Mouse (Mus musculus) stomach, embryonic 16.5 days (tissue): Measurements from ENCODE around the gene Mroh9. TPM values are rescaled to one million over a fixed set of nuclear protein-coding genes. Genes with fewer than 3 reads are reported as not detected.
A peak's percentile ranks its signal among the peaks of the same experiment; 100 is the strongest.

Experiments
- ATAC-seq: fragments of 200-750 bp; cut with Nextera tagmentation; 2 replicates; pipeline ENCODE4 v1.8.0; 2017; ENCODE audit warnings: moderate number of reproducible peaks, moderate TSS enrichment; ENCODE audit not compliant: insufficient read depth, low FRiP score
- H3K27ac ChIP-seq: fragments of 300-500 bp; sonication (generic); 2 replicates; pipeline ENCODE4 v1.5.1; 2014; ENCODE audit warnings: low read length
- H3K27me3 ChIP-seq: fragments of 300-500 bp; sonication (generic); 2 replicates; pipeline ENCODE4 v1.6.1; 2014; ENCODE audit warnings: low read length, control low read depth, mixed read lengths; ENCODE audit not compliant: control insufficient read depth, insufficient read depth
- H3K36me3 ChIP-seq: fragments of 300-500 bp; sonication (generic); 2 replicates; pipeline ENCODE4 v1.6.1; 2014; ENCODE audit warnings: low read length; ENCODE audit not compliant: control insufficient read depth, insufficient read depth
- H3K4me1 ChIP-seq: fragments of 300-500 bp; sonication (generic); 2 replicates; pipeline ENCODE4 v1.6.1; 2014; ENCODE audit warnings: low read length, control low read depth, mixed read lengths; ENCODE audit not compliant: control insufficient read depth, insufficient read depth
- H3K4me2 ChIP-seq: fragments of 300-500 bp; sonication (generic); 2 replicates; pipeline ENCODE4 v1.6.1; 2014; ENCODE audit warnings: low read depth, low read length, mixed read lengths
- H3K4me3 ChIP-seq: fragments of 300-500 bp; sonication (generic); replicated peaks from 2 replicates; pipeline ENCODE4 v1.5.1; 2014; ENCODE audit warnings: mild to moderate bottlenecking, low read length
- H3K9ac ChIP-seq: fragments of 300-500 bp; sonication (generic); 2 replicates; pipeline ENCODE4 v1.6.1; 2014; ENCODE audit warnings: low read length
- H3K9me3 ChIP-seq: fragments of 300-500 bp; sonication (generic); replicated peaks from 2 replicates; pipeline ENCODE4 v1.6.1; 2016; ENCODE audit warnings: low read length, control low read depth; ENCODE audit not compliant: control insufficient read depth
- WGBS: fragments of 180-500 bp; shearing (Covaris S2); extraction: QIAGEN DNeasy Blood & Tissue Kit; methylation state at CpG from one replicate; pipeline ENCODE4 v1.1.7; 2014; 5-methylcytosine and 5-hydroxymethylcytosine counted together
- polyA plus RNA-seq: library from polyadenylated mRNA; unstranded; fragments of >200 nt; fragmentation: Nextera tagmentation; extraction: Ambion mirVana; gene quantifications from 2 replicates; pipeline ENCODE4 v1.2.1, GENCODE M21; 2015

The Mroh9 gene
- polyA plus RNA-seq, 1 experiment from 2014 or later = not detected

GRCm38 (mm10) chr1:162987546-162987945 lies 97.9 kb downstream of the Mroh9 start:
- WGBS = 49% methylated on average over 3 of the region's 3 CpGs
- H3K4me2 ChIP-seq = no peak overlapping the region
- no peaks in the 10 kb centered on the region for H3K4me1 ChIP-seq
- H3K9me3 ChIP-seq = no peaks in the 10 kb centered on the region
- ATAC-seq = no peak
- H3K27me3 ChIP-seq = no peaks in the 10 kb centered on the region
- H3K9ac ChIP-seq = no peak overlapping the region
- no peaks in the 10 kb centered on the region for H3K36me3 ChIP-seq
- H3K27ac ChIP-seq = no peak overlapping the region
- no peak overlapping the region for H3K4me3 ChIP-seq

GRCm38 (mm10) chr1:162986777-162987176 lies 98.7 kb downstream of the Mroh9 start:
- Histone ChIP-seq H3K27me3 (no peaks in the 10 kb centered on the region), H3K4me3 (no peak overlapping the region), H3K9me3 (no peaks in the 10 kb centered on the region), H3K4me2 (no peak overlapping the region), H3K9ac (no peak overlapping the region), H3K27ac (no peak overlapping the region), H3K4me1 (no peaks in the 10 kb centered on the region), H3K36me3 (no peaks in the 10 kb centered on the region)
- WGBS = 61% methylated on average over 1 of the region's 1 CpGs
- no peak for ATAC-seq

GRCm38 (mm10) chr1:162986121-162986748 lies 99.2 kb downstream of the Mroh9 start:
- Histone ChIP-seq H3K36me3 (no peaks in the 10 kb centered on the region), H3K4me1 (no peaks in the 10 kb centered on the region), H3K27ac (peak overlapping the region; percentile 21; the same call in 1 of the 2 replicates), H3K9ac (no peak overlapping the region), H3K4me2 (no peak overlapping the region), H3K9me3 (no peaks in the 10 kb centered on the region), H3K4me3 (no peak overlapping the region), H3K27me3 (no peaks in the 10 kb centered on the region)
- 87% methylated on average over 2 of the region's 2 CpGs for WGBS
- no peak for ATAC-seq

GRCm38 (mm10) chr1:162984428-162984827 lies 101.0 kb downstream of the Mroh9 start, which contains the start of gene Fmo3:
Fmo3 (minus strand) TSS chr1:162984528.
- WGBS = 77% methylated on average over 1 of the region's 1 CpGs
- no peaks in the 10 kb centered on the region for H3K27me3 ChIP-seq
- ATAC-seq = no peak
- no peak within 1 kb of the TSS for H3K9ac ChIP-seq
- no peaks in the 10 kb centered on the region for H3K4me1 ChIP-seq
- no peak within 1 kb of the TSS for H3K4me3 ChIP-seq
- H3K36me3 ChIP-seq = no peaks in the 10 kb centered on the region
- H3K9me3 ChIP-seq = no peaks in the 10 kb centered on the region
- H3K27ac ChIP-seq = no peak within 1 kb of the TSS
- H3K4me2 ChIP-seq = no peak within 1 kb of the TSS

Other genes starting within 250 kb of the Mroh9 start
- 23.2 and 29.0 TPM in 2 replicates for gene Fmo1, start 219.1 kb downstream of the Mroh9 start, polyA plus RNA-seq
- gene Fmo2, start 186.9 kb downstream of the Mroh9 start, polyA plus RNA-seq = 8.2 and 8.5 TPM in 2 replicates
- gene Fmo6, start 148.2 kb downstream of the Mroh9 start, polyA plus RNA-seq = not detected in 2 replicates
- 0.06 and 0.11 TPM in 2 replicates for gene Fmo3, start 101.1 kb downstream of the Mroh9 start, polyA plus RNA-seq
- 6.7 and 9.6 TPM in 2 replicates for gene Prrx1, start 228.0 kb upstream of the Mroh9 start, polyA plus RNA-seq